Mouse (Mus musculus) C2C12 (cell line): Measurements from ENCODE around the gene Leprot. TPM values are rescaled to one million over a fixed set of nuclear protein-coding genes. Genes with fewer than 3 reads are reported as not detected.

ENCODE experiments used
- H3K27me3 ChIP-seq: one replicate; pipeline ENCODE4 v1.6.1; 2011; ENCODE audit not compliant: control insufficient read depth, insufficient read depth, insufficient read length
- H3K36me3 ChIP-seq: one replicate; pipeline ENCODE4 v1.6.1; 2011; ENCODE audit not compliant: control insufficient read depth, insufficient read depth
- H3K4me3 ChIP-seq: one replicate; pipeline ENCODE4 v1.5.1; 2011; ENCODE audit warnings: mild to moderate bottlenecking, control low read depth; ENCODE audit not compliant: poor library complexity, insufficient read depth, severe bottlenecking
- H3K79me2 ChIP-seq: one replicate; pipeline ENCODE4 v1.6.1; 2011; ENCODE audit not compliant: control insufficient read depth, insufficient read depth
- H3K79me3 ChIP-seq: one replicate; pipeline ENCODE4 v1.6.1; 2011; ENCODE audit warnings: low read depth, control low read depth
- H3ac ChIP-seq: one replicate; pipeline ENCODE3; 2011; ENCODE audit warnings: low read depth; ENCODE audit not compliant: control insufficient read depth, insufficient read length
- CEBPB ChIP-seq: IDR thresholded peaks from one replicate; pipeline ENCODE4 v1.6.1; 2011; ENCODE audit warnings: low read depth, mild to moderate bottlenecking, control low read depth, moderate library complexity
- CTCF ChIP-seq: IDR thresholded peaks from one replicate; pipeline ENCODE4 v1.5.1; 2011; ENCODE audit not compliant: control insufficient read depth, insufficient read depth, insufficient read length
- FOSL1 ChIP-seq: IDR thresholded peaks from one replicate; pipeline ENCODE4 v1.8.0; 2011; ENCODE audit warnings: mild to moderate bottlenecking, low read length; ENCODE audit not compliant: poor library complexity, insufficient read depth, severe bottlenecking
- MAX ChIP-seq: IDR thresholded peaks from one replicate; pipeline ENCODE4 v1.6.1; 2011; ENCODE audit warnings: mild to moderate bottlenecking, control low read depth
- MYOD1 ChIP-seq: IDR thresholded peaks from one replicate; pipeline ENCODE4 v1.6.1; 2011; ENCODE audit warnings: low read depth; ENCODE audit not compliant: control insufficient read depth, insufficient read length
- MYOG ChIP-seq: IDR thresholded peaks from one replicate; pipeline ENCODE4 v1.6.1; 2011; ENCODE audit not compliant: control insufficient read depth, insufficient read length; ENCODE audit errors: extremely low read depth
- USF1 ChIP-seq: IDR thresholded peaks from one replicate; pipeline ENCODE4 v1.6.1; 2011; ENCODE audit warnings: low read depth, mild to moderate bottlenecking, control low read depth, moderate library complexity
- polyA plus RNA-seq: library from polyadenylated mRNA; unstranded; fragments of >200 nt; fragmentation: generic; extraction: Trizol; gene quantifications from one replicate; pipeline ENCODE4 v1.2.1, GENCODE M21; 2012; ENCODE audit warnings: missing spikeins

Gene Leprot
- polyA plus RNA-seq, 1 experiment: 41.2 TPM

GRCm38 (mm10) chr4:101692892-101693291, 45.4 kb downstream of the Leprot start:
- H3K79me3 ChIP-seq: no peaks in the 10 kb centered on the region
- H3ac ChIP-seq: no peak overlapping the region
- no peaks in the 10 kb centered on the region for H3K27me3 ChIP-seq
- H3K36me3 ChIP-seq: no peaks in the 10 kb centered on the region
- H3K79me2 ChIP-seq: no peaks in the 10 kb centered on the region
- TF ChIP-seq MAX: no peak
- no peak for TF ChIP-seq CEBPB
- no peak for TF ChIP-seq FOSL1
- TF ChIP-seq MYOG: no peak
- no peak for TF ChIP-seq CTCF
- TF ChIP-seq MYOD1: no peak
- TF ChIP-seq USF1: no peak
- H3K4me3 ChIP-seq: no peak overlapping the region

- Histone ChIP-seq H3K79me3 (no peaks in the 10 kb centered on the region), H3K79me2 (no peaks in the 10 kb centered on the region), H3K36me3 (no peaks in the 10 kb centered on the region), H3K4me3 (no peak overlapping the region), H3ac (no peak overlapping the region), H3K27me3 (no peaks in the 10 kb centered on the region)
- no peak for TF ChIP-seq MYOG
- TF ChIP-seq MYOD1: no peak
- no peak for TF ChIP-seq FOSL1
- TF ChIP-seq CEBPB: no peak
- no peak for TF ChIP-seq USF1
- TF ChIP-seq CTCF: no peak
- TF ChIP-seq MAX: no peak
Observed at GRCm38 (mm10) chr4:101694529-101694928, 47.0 kb downstream of the Leprot start.

GRCm38 (mm10) chr4:101697236-101697635, 49.7 kb downstream of the Leprot start:
- TF ChIP-seq CEBPB: no peak

GRCm38 (mm10) chr4:101699423-101699822, 51.9 kb downstream of the Leprot start:
- no peak overlapping the region for H3ac ChIP-seq
- TF ChIP-seq MAX (no peak), CEBPB (no peak), USF1 (no peak), MYOD1 (no peak), FOSL1 (no peak), CTCF (no peak), MYOG (no peak)

More at GRCm38 (mm10) chr4:101697236-101697635, 49.7 kb downstream of the Leprot start:
- Histone ChIP-seq H3K27me3 (no peaks in the 10 kb centered on the region), H3K4me3 (no peak overlapping the region), H3K79me2 (no peaks in the 10 kb centered on the region), H3K79me3 (no peaks in the 10 kb centered on the region), H3K36me3 (no peaks in the 10 kb centered on the region), H3ac (no peak overlapping the region)

GRCm38 (mm10) chr4:101700892-101701640, 53.5 kb downstream of the Leprot start:
- Histone ChIP-seq H3ac (no peak overlapping the region), H3K79me2 (no peaks in the 10 kb centered on the region), H3K79me3 (no peaks in the 10 kb centered on the region), H3K4me3 (no peak overlapping the region), H3K36me3 (no peaks in the 10 kb centered on the region), H3K27me3 (no peaks in the 10 kb centered on the region)
- TF ChIP-seq MYOD1 (no peak), CEBPB (no peak), USF1 (no peak), CTCF (no peak), FOSL1 (no peak), MYOG (no peak), MAX (no peak)

More at GRCm38 (mm10) chr4:101699423-101699822, 51.9 kb downstream of the Leprot start:
- H3K79me3 ChIP-seq: no peaks in the 10 kb centered on the region
- no peaks in the 10 kb centered on the region for H3K36me3 ChIP-seq
- no peaks in the 10 kb centered on the region for H3K27me3 ChIP-seq
- H3K79me2 ChIP-seq: no peaks in the 10 kb centered on the region
- no peak overlapping the region for H3K4me3 ChIP-seq

GRCm38 (mm10) chr4:101705325-101705724, 57.8 kb downstream of the Leprot start:
- Histone ChIP-seq H3ac (no peak overlapping the region), H3K79me2 (no peaks in the 10 kb centered on the region), H3K79me3 (no peaks in the 10 kb centered on the region), H3K27me3 (no peaks in the 10 kb centered on the region), H3K36me3 (no peaks in the 10 kb centered on the region), H3K4me3 (no peak overlapping the region)
- TF ChIP-seq MAX (no peak), USF1 (no peak), FOSL1 (no peak), CTCF (no peak), CEBPB (no peak), MYOD1 (no peak), MYOG (no peak)
